Mouse (Mus musculus): ENCODE data around the gene 1700021F07Rik.

Gene 1700021F07Rik

DNA sequence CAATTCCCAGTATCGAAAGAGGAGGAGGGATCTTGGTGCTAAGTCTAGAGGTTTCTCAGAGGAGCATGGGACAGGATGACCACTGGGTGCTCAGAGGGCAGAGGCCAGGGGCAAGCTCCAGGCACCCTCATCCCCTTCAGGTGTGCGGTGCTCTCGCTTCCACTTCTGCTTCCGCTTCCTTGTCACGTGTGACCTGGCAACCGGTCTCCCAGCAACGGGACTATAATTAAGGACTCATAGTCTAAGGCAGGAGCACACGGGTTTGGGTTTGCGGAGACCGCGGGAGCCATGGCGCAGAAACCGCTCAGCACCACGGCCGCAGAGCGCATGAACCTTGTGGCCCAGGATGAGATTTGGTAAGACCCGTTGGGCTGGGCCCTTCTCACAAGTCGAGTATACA, at the start of gene 1700021F07Rik:
TSS of gene 1700021F07Rik (plus strand) at position 211 of the 400 bp plus-strand sequence.
- no peak for DNase-seq (ENCODE audit: low spot score)

DNA sequence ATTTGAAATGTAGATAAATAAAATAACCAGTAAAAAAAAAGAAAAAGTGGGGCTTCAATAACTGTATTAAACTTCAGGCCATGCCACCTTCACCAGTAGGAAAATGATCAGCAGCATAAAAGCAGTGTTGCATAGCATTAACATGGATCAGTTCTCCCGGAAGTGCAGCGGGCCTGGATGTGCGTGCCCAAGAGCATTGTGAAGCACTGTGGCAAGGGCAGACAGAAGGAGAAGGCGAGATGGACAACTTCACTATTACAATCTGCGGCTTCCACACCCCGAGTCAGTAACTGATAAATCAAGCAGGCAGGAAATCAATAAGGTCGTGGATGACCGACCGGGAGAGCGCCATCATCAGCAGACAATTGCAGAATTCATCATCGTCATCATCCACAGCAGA, 49.2 kb upstream of the 1700021F07Rik start:
- no peak for DNase-seq (ENCODE audit: low spot score)

DNA sequence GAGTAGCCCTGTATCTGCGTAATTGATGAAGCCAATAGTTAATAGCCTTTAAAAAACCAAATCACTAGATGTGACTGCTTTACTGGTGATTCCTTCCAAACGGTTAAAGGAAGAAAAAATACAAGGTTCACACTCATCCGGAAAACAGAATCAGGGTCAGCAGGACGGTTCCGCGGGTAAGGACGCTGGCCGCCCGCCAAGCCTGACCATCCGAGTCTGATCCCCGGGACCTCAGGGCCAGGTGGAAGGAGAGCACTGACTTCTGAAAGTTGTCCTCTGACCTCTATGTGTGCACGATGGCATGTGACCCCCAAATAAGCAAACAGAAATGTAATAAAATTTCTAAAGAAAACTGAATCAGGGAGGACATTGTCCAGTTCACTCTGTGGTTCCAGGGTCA, 43.3 kb upstream of the 1700021F07Rik start:
- no peak for DNase-seq (ENCODE audit: low spot score)

DNA sequence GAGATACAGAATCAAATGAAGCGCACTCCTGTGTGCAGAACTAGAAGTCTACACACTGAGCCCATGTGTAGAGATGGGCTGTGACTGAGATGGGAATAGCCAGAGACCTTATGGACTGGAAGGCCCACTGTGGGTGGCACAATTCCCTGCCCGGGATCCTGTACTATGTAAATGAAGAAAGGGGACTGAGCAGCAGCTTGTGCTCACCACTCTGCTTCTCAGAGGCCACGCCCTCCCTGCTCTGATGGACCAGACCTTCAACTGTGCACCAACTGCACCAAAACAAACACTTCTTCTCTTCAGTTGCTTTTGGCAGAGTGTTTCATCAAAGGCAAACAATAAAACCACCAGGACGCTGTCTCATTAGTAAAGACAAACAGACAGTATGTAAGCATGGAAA, 37.9 kb upstream of the 1700021F07Rik start:
- DNase-seq (ENCODE audit: low spot score) = no peak

DNA sequence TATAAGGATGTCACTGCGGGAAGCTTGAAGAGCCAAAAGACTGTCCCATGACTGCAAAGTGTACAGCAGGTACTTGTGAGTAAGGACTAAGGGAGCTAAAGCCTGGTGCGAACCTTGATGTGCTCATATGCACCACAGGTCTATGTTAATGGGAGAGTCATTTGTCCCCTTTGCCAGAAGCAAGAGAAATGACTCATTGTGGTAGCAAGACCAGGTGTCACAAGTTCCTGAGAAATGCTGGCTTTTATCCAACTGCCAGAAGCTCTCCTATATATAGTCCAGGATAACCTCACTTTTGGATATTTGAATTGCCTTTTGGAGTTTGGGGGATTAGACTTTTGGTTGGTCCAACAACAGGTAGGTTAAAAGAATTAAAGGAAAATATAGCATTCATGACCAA, 22.8 kb upstream of the 1700021F07Rik start:
- DNase-seq (ENCODE audit: low spot score) = no peak

DNA sequence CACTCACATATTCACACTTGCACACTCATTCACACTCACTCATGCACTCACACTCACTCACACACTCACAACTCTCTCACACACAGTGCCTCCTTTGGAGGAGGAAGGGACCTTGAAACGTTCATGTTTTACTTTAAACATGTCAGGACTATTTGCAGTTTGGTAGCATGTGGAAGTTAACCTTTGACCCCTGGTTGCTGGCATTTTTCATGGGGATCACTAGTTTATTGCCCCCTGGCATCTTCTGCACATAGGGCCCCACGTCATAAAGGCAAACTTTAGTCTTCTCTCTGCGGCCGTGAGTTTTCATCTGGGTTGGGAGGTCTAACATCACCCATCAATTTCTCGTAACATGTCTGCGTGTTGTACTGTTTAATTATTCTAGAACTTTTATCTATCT, 8.4 kb upstream of the 1700021F07Rik start:
- DNase-seq (ENCODE audit: low spot score) = no peak

DNA sequence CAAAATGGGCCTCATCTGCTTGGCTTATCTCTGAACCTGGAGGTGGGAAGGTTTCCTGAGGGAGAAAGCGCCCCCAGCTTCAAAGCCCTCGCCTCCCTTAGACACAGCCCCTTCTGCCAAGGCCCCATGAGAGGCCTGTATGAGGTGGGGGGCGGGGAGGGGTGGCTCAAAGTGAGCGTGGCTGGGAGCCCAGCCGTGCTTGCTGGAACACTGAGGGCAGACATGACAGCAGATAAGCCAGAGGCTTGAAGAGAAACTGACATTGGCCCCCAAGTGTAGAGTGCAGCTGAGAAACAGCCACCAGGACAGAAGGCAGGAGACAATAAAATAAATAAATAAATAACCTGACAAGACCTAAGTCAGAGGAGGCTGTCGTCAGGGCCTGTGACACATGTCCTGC, 7.2 kb upstream of the 1700021F07Rik start:
- DNase-seq (ENCODE audit: low spot score) = no peak

DNA sequence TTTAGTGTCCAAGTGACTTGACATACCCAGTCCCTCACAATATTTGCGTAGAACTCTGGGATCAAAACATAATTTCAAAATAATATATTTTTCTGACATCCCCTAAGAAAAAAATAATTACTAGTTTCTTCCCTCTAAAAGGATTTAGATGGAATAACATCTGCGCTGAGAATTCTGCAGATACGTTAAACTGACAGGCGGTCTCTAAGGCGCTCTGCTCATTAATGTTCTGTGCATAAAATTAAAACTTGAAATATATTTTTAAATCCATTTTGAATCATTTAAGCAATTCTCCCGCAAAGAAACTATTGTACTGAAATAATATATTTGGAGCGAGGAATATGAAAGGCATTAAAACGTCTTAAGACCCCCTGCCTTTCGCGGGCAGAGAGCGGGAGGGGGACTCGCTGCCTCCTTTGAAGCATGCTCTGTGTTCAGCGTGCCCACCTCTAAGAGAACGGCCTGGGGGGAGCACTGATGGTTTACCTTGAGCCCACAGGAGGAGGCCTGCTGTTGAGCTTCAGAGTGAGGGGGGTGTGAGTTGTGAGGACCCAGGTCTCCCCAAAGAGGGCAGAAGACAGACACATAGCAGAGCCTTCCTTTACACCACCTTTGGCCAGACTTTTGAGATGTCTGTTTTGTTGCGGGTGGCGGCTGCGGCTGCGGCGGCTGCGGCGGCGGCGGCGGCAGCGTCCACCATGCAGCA, 6.1 kb upstream of the 1700021F07Rik start:
- DNase-seq (ENCODE audit: low spot score) = no peak

DNA sequence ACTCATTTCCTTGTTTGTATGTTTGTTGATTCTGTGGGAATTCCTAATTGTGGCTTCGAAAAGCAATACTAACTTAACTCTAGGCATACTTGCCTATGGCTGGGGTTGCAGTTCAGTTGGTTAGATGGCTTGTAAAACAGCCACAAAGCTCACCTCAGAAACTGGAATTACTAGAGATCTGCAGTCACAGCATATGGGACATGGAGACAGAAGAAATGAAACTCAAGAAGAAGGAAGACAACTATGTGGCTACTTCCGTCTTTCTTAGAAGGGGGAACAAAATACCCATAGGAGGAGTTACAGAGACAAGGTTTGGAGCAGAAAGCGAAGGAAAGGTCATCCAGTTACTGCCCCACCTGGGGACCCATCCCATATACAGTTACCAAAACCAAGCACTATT, 6.1 kb downstream of the 1700021F07Rik start:
- DNase-seq (ENCODE audit: low spot score) = no peak

DNA sequence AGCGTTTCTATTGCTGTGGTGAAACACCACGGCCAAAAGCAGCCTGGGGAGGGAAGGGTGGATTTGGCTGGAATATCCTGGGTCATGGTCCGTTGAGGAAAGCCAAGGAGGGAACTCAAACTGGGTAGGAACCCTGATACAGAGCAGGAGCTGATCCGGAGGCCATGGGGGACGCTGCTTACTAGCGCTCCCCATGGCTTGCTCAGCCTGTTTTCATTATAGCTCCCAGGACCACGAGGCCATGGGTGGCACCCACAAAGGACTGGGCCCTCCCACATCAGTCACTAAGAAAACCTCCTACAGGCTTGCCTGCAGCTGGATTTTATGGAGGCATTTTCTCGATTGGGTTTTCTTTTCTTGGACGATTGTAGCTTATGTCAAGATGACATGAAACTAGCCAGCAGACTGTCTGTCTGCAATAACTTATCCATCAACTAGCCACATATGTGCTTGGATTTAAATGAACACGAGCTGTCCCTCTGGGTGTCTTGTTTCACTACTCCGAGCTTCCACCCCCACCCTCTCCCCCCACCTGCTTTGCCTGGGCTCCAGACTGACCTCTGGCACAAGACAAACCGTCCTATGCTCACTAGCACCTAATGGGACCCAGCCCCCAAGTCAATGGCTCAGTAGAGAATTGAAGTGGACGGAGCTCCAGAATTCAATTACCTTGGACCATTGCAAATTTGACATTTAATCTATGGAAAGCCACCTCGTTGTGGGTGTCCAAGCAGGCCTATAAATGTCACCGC, 10.5 kb downstream of the 1700021F07Rik start:
- no peak for DNase-seq (ENCODE audit: low spot score)

DNA sequence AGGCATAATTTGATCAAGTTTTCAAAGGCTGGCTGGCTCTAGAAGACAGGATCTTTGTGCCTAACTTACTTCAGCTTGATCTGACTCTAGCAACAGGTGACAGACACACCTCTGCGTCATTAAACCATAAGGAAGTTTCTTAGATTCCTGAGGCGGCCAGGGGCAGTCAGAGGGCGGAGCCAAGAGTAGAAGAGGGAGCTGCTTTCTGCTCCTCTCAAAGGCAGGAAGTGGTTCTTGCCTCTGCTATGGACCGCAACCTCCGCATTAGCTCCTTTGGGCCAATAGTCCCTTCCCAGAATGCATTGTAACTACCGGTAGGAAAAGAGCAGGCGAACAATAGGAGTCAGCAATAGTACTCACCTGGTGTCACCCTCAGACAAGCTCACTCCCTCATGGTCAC, 12.2 kb downstream of the 1700021F07Rik start:
- no peak for DNase-seq (ENCODE audit: low spot score)

DNA sequence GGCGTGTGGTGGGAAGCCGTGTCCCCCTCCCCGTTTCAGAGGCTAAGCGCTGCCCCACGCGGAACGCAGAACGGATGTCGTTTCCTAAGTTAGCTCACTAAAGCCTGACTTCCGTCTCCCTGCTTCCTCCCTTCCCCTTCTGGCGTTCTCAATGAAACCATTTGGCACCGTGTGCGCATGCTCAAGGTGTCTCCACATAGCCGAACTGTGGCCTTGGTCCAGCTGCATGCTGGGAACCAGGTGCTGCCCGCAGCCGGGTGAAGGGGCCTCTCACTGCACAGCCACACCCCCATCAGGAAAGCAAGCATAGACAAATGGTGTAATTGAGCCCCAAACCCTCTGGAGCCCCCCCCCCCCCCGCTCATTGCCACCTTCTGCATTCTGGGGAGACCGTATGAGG, 13.0 kb downstream of the 1700021F07Rik start:
- DNase-seq (ENCODE audit: low spot score) = no peak

DNA sequence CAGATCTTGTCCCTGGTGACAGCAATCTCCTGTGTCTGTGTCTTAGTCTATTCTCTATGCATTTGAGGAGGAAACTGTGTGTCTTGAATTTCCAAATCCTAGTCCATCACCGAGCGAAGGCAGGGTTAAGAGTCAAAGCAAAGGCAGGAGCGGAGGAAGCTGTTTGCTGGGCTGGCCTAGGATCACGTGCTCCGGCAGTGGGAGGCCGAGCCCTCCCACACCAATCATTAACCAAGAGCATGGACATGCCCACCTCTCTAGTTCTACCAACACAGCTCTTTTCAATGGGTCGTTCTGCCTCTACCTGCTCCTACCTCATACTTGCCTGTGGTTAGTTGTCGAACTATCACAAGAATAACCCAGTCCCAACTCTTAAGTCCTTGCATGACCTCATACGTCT, 13.5 kb downstream of the 1700021F07Rik start:
- DNase-seq (ENCODE audit: low spot score) = no peak

DNA sequence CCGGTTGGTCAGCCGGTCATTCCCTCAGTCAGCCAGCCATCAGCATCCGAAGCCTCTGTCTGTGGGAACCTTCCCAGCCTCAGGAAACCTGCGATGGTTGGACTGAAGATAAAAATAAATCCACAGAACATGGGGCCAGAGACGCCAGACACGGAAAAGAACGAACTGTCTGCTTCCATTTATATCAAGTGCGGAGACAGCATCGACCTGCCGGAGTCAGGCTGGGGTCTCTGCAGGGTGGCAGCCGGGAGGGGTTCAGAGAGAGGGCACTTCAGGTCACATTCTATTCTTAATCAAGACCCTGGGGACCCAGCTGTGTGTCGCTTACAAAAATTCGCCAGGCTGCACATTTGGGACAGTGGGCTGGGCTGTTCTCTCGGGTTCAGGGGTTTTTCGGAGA, 17.4 kb downstream of the 1700021F07Rik start:
- no peak for DNase-seq (ENCODE audit: low spot score)

DNA sequence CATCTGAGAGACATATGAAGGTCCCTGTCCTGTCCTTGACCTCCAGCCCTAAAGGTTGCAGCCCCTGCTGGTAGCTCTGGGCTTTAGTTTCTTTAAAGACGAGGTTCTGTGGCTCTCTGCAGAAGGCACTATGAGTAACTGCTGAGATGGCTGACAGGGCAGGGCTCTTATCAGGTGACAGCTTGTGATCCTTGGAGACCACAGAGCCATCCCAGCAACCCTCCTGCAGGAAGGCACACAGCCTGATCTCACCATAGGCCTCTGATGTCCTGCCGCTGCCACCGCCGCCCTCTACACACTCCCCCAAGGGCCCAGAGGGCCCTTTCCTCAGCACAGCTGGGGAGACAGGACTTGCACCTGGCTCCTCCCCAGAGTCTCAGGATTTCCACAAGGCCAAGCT, 19.4 kb downstream of the 1700021F07Rik start:
- no peak for DNase-seq (ENCODE audit: low spot score)

DNA sequence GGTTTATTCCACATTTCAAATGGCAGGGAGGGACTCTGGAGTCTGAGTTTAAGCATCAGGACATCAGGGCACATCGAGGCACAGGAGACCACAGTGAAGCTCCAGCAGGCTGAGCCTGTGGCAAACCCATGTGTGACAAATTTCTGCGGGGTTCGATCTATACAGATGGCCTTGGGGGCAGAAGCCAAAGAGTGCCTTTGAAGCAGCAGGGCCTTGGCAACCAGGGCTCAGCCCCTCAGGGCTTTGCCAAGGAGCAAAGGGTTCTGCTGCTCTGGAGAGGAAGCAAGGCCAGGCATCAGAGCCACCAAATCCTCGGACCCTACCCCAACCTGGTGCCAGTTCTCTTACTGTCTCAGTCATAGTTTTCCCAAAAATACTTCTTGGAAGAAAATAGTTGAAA, 20.3 kb downstream of the 1700021F07Rik start:
- DNase-seq (ENCODE audit: low spot score) = no peak

DNA sequence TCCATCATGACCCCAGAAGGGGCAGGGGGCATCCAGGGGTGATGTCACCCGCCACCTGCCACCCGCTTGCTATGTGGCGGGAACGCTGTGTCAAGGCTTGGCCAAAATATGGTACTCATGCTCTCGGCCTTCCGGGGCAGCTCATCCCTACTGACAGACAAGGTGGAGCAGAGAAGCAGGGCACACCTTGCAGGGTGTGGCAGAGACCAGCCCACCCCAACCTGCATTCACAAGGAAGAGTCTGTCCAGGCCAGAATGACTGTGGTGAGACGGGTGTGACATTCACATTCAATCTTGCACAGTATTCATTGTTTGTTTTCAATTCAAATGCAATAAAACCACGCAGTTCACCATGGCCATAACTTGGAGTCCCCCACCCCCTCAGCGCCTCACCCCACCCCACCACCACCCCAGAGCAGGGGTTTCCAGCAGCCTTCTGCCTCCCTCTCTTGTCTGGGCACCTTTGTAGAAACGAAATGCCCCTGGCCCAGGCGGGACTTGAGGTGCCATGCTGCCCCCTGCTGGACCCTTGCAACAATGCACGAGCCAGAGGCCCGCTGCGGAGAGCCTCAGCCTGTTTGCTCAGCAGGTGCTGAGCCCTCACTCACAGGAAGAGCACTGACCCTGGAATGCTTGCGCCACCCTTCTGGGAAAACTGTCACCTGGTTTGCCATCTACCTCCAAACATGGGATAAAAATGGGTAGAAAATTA, 23.8 kb downstream of the 1700021F07Rik start:
- peak; percentile 76 for DNase-seq (ENCODE audit: low spot score)

DNA sequence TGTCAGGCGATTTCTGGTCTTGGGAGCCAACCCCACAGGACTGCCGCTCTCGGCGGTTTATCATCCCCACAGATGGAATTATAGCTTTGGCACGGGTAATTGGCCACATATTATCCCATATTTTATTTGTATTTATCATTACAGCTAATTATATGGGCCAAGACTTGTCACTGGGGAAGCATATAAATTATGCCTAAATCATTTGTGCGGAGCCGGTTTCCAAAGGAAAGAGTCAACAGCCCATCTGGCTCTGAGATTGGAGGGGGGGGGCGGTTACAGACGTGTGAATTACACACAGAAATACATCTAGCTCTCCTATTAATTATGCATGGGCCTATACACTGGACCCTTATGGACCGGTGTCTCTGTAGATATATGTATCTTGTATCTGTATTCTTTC, 26.9 kb downstream of the 1700021F07Rik start:
- DNase-seq (ENCODE audit: low spot score) = no peak

DNA sequence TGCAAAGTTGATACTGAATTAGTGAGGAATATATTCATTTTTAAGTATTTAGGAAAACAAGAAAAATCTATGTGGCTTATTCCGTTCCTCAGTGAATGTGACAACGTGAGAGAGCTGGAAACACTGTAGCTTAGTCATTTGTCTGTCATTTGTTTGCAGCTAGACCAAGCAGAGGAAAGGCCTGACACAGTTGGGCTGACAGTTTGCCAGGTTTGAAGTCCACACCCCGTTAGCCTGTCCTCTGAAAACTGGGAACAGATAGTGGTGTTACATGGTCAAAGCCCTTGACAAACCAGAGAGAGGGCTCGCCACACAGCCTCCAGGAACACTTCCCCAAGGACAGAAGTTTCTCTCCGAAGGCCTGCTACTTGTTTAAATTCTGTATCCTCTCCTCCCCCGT, 28.3 kb downstream of the 1700021F07Rik start:
- DNase-seq (ENCODE audit: low spot score) = no peak

DNA sequence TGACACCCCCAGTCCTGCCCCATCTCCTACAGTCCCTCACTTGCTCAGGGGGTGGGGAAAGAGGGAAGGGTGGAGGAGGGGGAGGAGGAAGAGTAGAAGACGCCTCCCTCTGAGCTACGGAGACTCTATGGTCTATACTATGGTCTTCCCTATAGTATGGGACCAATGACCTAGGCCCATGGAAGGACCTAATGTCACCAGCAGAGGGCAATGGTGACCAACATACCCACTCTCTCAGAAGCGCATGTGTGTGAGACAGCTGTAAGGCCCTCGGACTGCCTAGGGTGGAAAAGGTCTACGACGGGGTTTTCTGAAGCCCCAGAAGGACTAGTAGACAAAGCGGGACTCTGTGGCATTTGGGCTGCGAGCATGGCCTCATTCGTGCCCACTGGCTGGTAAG, 31.5 kb downstream of the 1700021F07Rik start:
- DNase-seq (ENCODE audit: low spot score) = no peak

DNA sequence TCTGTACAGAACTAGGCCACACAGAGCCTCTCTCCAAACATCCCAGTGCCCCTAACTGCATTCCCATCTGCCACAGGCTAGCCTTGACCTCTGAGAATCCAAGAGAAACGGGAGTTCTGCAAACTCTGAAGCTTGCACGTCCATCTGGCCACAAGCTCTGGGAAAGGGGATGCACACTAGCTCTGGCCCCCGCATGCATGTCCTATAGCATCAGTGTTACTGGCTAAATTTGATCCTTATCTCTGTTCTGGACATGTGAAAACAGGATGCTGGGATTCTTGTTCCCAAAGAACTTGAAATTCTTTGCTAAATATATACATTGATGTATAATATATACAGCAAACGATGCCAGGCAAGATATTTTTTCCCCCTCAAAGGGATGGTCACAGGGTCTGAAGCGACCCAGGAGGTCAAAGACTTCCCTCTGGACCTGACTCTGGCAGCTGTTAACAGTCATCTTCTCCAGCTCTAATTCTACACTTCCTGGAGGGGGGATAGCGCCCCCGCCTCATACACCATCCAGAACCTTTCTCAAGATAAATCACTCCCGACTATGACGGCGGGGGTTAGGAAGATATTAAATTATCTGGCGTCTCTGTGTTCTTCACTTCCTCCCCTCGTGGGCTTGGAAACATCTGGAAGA, 36.5 kb downstream of the 1700021F07Rik start:
- no peak for DNase-seq (ENCODE audit: low spot score)

DNA sequence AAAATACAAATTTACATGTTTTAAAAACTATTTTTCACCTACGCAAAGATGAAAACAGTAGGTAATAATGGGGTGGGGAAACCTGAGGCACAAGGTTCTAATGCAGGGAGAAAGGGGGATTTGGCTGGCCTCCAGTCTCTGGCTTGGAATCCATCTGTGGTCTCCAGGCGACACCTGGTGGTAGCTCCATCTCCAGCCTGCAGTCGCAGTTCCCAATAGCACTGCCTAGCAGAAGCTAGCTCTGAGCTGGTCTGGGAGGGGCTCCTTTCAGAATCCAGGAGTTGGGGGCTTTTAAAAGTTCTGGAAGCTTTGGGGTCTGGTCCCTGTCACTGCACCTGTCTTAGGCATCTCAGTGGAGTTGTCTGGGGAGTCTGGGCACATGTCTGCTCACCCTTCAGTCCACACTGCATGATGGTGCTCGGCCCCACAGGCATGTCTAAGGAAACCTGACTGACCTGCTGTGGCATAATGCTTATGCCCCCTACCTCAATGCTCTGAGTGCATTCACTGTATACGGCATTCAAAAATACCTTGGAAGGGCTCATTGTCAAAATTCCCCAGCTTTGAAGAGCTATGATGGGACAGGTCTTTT, 39.6 kb downstream of the 1700021F07Rik start:
- peak; percentile 39 for DNase-seq (ENCODE audit: low spot score)
